Mouse (Mus musculus) brain, embryonic 18.5 days (tissue): ENCODE data around the gene Myh9.

Experiments used
- DNase-seq: peaks from one replicate; pipeline ENCODE4 v3.0.0-alpha.2; 2012; ENCODE audit warnings: low read depth, low spot score

The Myh9 gene

GRCm38 (mm10) chr15:77843046-77843445 lies 1.1 kb upstream of the Myh9 start:
- DNase-seq: no peak

GRCm38 (mm10) chr15:77841361-77842046 lies 471 bp downstream of the Myh9 start:
- DNase-seq: no peak

DNA sequence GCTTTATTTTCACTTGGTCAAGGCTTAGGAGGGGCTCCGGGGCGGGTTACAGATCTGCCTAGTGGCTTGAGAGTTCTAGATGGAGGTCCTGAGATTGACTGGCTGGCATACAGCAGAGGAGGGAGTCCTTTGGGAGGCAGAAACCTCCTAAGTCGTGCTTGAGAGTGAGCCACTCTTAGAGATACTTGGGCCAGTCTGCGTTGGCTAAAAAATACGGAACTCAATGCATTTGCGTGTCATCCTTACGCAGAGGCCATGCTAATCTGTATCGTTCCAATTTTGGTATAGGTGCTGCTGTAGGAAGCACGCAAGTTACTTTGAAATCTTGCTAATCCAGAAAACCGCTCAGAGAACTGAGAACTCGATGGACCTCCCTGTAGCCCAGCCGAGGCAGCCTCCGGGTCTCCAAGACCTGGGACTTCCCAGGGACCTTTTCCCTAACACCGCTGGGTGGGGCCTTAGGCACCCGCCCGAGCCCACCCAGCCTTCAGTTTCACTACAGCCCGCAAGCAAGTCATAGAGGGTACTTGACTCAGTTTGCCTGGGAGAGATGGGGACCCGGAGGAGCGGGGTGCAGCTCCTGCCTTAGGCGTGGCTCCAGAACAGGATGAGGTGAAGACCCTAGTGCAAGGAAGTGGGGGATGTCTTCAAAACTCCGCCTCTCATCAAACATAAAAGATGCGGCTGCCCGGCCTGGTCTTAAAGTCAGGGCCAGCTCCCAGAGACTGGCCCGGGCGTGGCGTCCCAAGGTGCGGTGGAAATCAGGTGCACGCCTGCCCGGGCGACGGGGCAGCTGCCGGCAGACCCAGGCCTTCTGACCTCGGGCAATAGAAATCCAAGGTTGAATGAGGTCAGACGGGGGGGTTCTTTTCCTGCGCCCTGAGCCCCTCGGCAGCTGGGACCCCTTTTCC lies 1.3 kb downstream of the Myh9 start:
- no peak for DNase-seq

- DNase-seq: no peak
Observed at GRCm38 (mm10) chr15:77839529-77840286, 2.3 kb downstream of the Myh9 start.

- DNase-seq: no peak
Observed at GRCm38 (mm10) chr15:77838530-77839387, 3.2 kb downstream of the Myh9 start.

GRCm38 (mm10) chr15:77837444-77838117 lies 4.4 kb downstream of the Myh9 start:
- DNase-seq: no peak

DNA sequence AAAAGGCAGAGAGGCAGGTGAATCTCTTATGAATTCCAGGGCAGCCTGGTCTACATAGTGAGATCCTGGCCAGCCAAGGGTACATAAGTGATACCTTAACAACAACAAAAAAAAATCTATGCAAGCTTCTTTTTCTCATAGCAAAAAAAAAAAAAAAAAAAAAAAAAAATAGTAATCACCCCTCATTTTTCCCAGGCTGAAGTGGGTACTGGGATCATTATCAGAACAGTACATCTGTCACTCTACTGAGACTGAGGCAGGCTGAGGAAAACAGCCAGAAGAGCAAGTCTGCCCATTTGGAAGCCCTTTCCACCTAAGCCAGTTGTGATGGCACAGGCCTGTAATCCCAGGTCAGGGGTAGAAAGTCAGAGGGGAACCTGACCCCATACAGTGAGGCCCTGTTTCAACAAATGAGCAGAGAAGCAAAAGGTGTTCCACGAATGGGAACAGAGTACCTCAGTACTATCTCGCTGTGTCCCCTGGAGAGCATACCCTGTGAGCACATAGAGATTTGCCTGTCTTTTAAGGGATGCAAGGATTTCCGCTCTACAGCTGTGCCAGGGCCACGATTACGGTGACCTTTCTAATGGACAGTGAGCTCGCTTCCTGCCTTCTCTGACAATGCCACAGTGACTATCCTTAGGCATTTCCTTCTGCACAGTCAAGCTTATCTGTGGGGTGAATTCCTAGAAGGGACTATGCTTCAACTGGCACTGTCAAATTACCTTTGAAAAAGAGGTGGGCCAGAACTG lies 5.1 kb downstream of the Myh9 start:
- DNase-seq: no peak

- DNase-seq: no peak
Observed at GRCm38 (mm10) chr15:77835930-77836653, 5.9 kb downstream of the Myh9 start.

- DNase-seq: no peak
Observed at GRCm38 (mm10) chr15:77834336-77835268, 7.4 kb downstream of the Myh9 start.

- DNase-seq: no peak
Observed at GRCm38 (mm10) chr15:77833731-77834130, 8.2 kb downstream of the Myh9 start.

DNA sequence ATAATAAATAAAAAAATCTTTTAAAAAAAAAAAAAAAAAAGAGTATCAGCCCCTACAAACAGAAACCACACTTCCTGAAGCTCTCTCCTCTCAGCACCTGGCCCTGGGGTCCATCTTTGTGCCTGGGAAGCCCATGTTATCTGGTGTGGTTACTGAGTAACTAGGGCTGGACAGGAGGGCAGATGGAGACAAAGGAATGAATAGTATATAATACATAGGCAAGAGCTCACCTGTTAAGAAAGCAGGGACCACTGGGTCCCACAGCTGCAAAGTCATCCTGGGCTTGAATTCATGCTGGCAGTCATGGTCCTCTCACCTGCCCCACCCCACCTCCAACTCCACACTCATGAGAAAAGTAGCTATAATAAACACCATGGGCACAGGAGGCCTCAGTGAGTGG lies 8.9 kb downstream of the Myh9 start:
- DNase-seq: no peak

GRCm38 (mm10) chr15:77832458-77832904 lies 9.5 kb downstream of the Myh9 start:
- no peak for DNase-seq

DNA sequence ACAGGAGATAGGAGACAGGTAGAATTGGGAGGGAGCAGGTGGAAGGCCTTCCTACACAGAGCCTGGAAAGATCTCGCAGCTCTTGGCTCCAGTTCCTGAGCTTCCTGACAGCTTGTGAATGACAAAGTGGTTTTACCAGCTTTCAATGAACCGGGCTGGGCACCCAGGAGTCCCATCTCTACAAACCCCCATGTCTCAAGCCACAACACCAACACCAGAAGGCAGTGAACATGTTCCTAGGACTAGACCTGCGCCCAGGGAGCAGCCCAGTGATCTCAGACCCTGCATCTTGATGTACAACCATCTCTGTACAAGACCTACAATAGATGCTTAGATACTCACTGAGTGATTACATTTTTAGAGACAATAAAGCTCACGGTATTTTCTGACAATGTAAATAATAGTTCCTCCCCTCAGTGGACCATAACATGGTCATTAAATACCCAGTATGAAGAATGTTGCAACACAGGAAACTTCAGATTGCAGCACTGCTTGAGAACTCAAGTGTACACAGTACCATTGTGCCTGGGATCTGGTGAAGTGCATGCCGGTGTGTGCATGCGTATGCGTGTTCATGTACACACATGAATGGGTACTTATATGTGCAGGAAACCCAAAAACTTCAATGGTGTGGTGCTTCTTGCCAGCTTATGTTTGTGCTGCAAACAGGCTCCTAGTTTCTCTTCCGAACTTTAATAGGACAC lies 10.1 kb downstream of the Myh9 start:
- no peak for DNase-seq

DNA sequence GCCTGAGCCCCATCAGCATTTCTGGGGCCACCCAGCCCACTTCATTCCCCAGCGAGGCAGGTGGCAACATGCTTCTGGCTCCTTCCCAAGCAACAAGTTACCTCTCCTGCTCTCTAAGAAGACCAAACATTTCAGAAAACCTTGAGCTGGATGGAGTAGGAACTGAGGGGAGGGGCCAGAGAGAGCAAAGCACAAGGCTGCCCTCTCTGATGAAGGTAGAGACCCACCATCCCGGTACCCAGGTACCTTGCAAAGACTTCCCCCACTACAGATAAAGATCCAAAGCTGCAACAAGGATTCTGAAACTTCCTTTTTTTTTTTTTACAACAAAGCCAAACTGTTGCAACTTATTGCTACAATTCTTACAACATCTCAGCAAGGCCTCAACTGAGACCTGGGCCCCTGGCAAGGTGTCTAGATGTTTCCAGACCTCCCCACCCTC lies 10.8 kb downstream of the Myh9 start:
- DNase-seq: no peak

DNA sequence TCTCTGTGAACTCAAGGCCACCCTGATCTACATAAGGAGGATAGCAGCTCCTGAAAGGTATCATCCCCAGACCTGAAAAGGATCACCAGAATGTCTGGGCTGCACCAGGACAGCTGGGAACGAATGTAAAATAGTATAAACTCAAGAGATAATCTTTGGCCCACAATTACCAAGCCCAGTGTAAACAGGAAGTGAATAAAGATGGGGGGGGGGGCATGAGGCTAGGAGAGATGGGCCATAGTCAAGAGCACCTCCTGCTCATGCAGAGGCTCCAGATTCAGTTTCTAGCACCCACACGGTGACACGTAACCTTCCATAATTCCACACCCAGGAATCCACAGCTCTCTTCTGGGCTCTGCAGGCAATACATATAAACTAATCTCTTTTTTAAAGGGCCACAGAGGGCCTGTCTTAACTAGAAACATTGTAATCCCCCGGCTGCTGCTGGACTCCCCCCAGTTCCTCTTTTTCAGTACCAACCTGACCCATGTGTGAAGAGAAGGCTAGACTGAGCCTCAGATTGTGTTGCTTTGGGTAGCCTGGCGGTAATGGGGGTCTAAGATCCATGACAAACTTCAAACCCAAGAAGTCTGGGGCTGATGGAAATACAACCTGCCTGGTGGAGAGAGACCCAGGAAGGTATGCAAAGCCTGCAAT lies 11.4 kb downstream of the Myh9 start:
- DNase-seq: no peak

GRCm38 (mm10) chr15:77829542-77829941 lies 12.4 kb downstream of the Myh9 start:
- no peak for DNase-seq

GRCm38 (mm10) chr15:77828910-77829309 lies 13.1 kb downstream of the Myh9 start:
- no peak for DNase-seq
